Mouse (Mus musculus): ENCODE measurements around the gene Stim1.

DNA sequence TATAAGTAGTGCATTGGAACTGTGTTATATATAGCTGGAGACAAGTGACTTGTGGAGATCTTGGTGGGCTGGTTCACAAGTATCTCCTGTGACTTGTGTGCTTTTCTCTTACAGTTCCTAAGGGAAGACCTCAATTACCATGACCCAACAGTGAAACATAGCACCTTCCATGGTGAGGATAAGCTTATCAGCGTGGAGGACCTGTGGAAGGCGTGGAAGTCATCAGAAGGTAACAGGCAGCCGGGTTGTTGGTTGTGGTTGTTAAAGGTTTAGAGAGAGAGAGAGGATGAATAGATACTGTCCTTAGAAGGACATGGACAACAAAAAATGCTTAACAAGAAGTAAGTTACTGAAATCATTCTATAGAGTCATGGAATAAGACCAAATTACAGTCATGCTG is 118.4 kb downstream of the Stim1 start:
- no peak for TF ChIP-seq CTCF (IDR thresholded peaks at IDR 0.05; ENCODE audit: borderline replicate concordance, insufficient read depth, low read depth, low read length)
- no peak for TF ChIP-seq POLR2A (IDR thresholded peaks at IDR 0.05; ENCODE audit: borderline replicate concordance, insufficient read depth, low read length)
